Mouse (Mus musculus) embryonic facial prominence, embryonic 15.5 days (tissue): Measurements from ENCODE around the gene Ube4b. TPM values are rescaled to one million over a fixed set of nuclear protein-coding genes. Genes with fewer than 3 reads are reported as not detected.

ENCODE experiments used
- ATAC-seq: fragments of 200-750 bp; cut with Nextera tagmentation; 2 replicates; pipeline ENCODE4 v1.8.0; 2017; ENCODE audit warnings: low read depth, moderate TSS enrichment; ENCODE audit not compliant: insufficient number of reproducible peaks, low FRiP score, low TSS enrichment
- H3K27ac ChIP-seq: fragments of 300-500 bp; sonication (generic); replicated peaks from 2 replicates; pipeline ENCODE4 v1.5.1; 2015; ENCODE audit warnings: mild to moderate bottlenecking, inconsistent platforms
- H3K27me3 ChIP-seq: fragments of 300-500 bp; sonication (generic); 2 replicates; pipeline ENCODE4 v1.6.1; 2015; ENCODE audit warnings: inconsistent platforms
- H3K36me3 ChIP-seq: fragments of 300-500 bp; sonication (generic); 2 replicates; pipeline ENCODE4 v1.6.1; 2015; ENCODE audit warnings: mild to moderate bottlenecking, inconsistent platforms
- H3K4me1 ChIP-seq: fragments of 300-500 bp; sonication (generic); 2 replicates; pipeline ENCODE4 v1.6.1; 2015; ENCODE audit warnings: inconsistent platforms
- H3K4me2 ChIP-seq: fragments of 300-500 bp; sonication (generic); replicated peaks from 2 replicates; pipeline ENCODE4 v1.6.1; 2015; ENCODE audit warnings: mild to moderate bottlenecking, inconsistent platforms
- H3K4me3 ChIP-seq: fragments of 300-500 bp; sonication (generic); replicated peaks from 2 replicates; pipeline ENCODE4 v1.5.1; 2015; ENCODE audit warnings: mild to moderate bottlenecking, inconsistent platforms
- H3K9ac ChIP-seq: fragments of 300-500 bp; sonication (generic); 2 replicates; pipeline ENCODE4 v1.6.1; 2015; ENCODE audit warnings: inconsistent platforms
- H3K9me3 ChIP-seq: fragments of 300-500 bp; sonication (generic); replicated peaks from 2 replicates; pipeline ENCODE4 v1.6.1; 2016; ENCODE audit warnings: inconsistent platforms
- WGBS: fragments of 180-500 bp; shearing (Covaris S2); methylation state at CpG from one replicate; pipeline ENCODE4 v1.1.7; 2015; 5-methylcytosine and 5-hydroxymethylcytosine counted together
- polyA plus RNA-seq: library from polyadenylated mRNA; unstranded; fragments of >200 nt; fragmentation: Nextera tagmentation; extraction: Ambion mirVana; gene quantifications from 2 replicates; pipeline ENCODE4 v1.2.1, GENCODE M21; 2015

Gene Ube4b
- polyA plus RNA-seq, 1 experiment from 2014 or later, result 45.8 TPM

GRCm38 (mm10) chr4:149302751-149303150 is 123.8 kb downstream of the Ube4b start:
- Histone ChIP-seq H3K9ac (no peak overlapping the region), H3K36me3 (no peaks in the 10 kb centered on the region), H3K4me3 (no peak overlapping the region), H3K27me3 (no peaks in the 10 kb centered on the region), H3K9me3 (no peaks in the 10 kb centered on the region), H3K4me2 (no peak overlapping the region), H3K27ac (no peak overlapping the region), H3K4me1 (peaks cover 33% of the 10 kb centered on the region)
- no peak for ATAC-seq
- 62% methylated on average over 5 of the region's 5 CpGs for WGBS

GRCm38 (mm10) chr4:149302136-149302535 is 124.4 kb downstream of the Ube4b start:
- H3K4me1 ChIP-seq, result peaks cover 33% of the 10 kb centered on the region
- H3K4me2 ChIP-seq, result no peak overlapping the region
- H3K4me3 ChIP-seq, result no peak overlapping the region
- H3K27me3 ChIP-seq, result no peaks in the 10 kb centered on the region
- H3K9me3 ChIP-seq, result no peaks in the 10 kb centered on the region
- no peaks in the 10 kb centered on the region for H3K36me3 ChIP-seq
- H3K27ac ChIP-seq, result no peak overlapping the region
- ATAC-seq, result no peak
- WGBS, result 75% methylated on average over 3 of the region's 3 CpGs
- no peak overlapping the region for H3K9ac ChIP-seq

- 79% methylated on average over 2 of the region's 2 CpGs for WGBS
- Histone ChIP-seq H3K9ac (no peak overlapping the region), H3K27ac (no peak overlapping the region), H3K9me3 (no peaks in the 10 kb centered on the region), H3K4me3 (no peak overlapping the region), H3K36me3 (no peaks in the 10 kb centered on the region), H3K4me2 (no peak overlapping the region), H3K4me1 (peaks cover 17% of the 10 kb centered on the region), H3K27me3 (no peaks in the 10 kb centered on the region)
- no peak for ATAC-seq
Measured at GRCm38 (mm10) chr4:149296501-149296900, 130.0 kb downstream of the Ube4b start.

GRCm38 (mm10) chr4:149292984-149293383 is 133.6 kb downstream of the Ube4b start:
- Histone ChIP-seq H3K9ac (no peak overlapping the region), H3K27ac (no peak overlapping the region), H3K9me3 (no peaks in the 10 kb centered on the region), H3K27me3 (no peaks in the 10 kb centered on the region), H3K36me3 (peaks cover 13% of the 10 kb centered on the region), H3K4me2 (no peak overlapping the region), H3K4me3 (no peak overlapping the region), H3K4me1 (peaks cover 15% of the 10 kb centered on the region)
- WGBS, result 72% methylated on average over 5 of the region's 5 CpGs
- ATAC-seq, result no peak

DNA sequence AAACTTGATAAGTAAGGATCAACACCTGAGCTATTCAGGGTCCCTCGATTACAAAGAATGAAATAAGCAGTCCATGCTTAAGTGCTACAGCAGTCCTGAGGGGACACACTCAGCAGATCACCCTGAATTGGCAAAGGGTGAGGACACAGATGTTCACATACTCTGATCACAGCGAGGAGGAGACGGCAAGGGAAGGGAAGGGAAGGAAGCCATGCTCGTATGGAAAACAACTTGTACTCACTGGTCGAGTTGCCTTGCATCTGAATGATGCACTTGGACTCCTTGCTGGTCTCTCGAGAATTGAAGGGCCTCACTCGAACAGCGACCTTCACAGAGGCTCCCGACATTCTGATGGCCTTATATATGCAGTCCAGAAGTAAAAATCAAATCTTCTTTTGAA is 135.5 kb downstream of the Ube4b start:
- Histone ChIP-seq H3K9me3 (no peaks in the 10 kb centered on the region), H3K9ac (no peak overlapping the region), H3K27me3 (no peaks in the 10 kb centered on the region), H3K4me2 (no peak overlapping the region), H3K27ac (no peak overlapping the region), H3K4me1 (peaks cover 15% of the 10 kb centered on the region), H3K36me3 (peaks cover 13% of the 10 kb centered on the region), H3K4me3 (no peak overlapping the region)
- 78% methylated on average over 9 of the region's 9 CpGs for WGBS
- no peak for ATAC-seq

- H3K27me3 ChIP-seq, result no peaks in the 10 kb centered on the region
- no peaks in the 10 kb centered on the region for H3K9me3 ChIP-seq
- peaks cover 13% of the 10 kb centered on the region for H3K4me1 ChIP-seq
- H3K27ac ChIP-seq, result no peak overlapping the region
- H3K36me3 ChIP-seq, result peaks cover 13% of the 10 kb centered on the region
- no peak overlapping the region for H3K9ac ChIP-seq
- 74% methylated on average over 7 of the region's 7 CpGs for WGBS
- no peak overlapping the region for H3K4me3 ChIP-seq
- H3K4me2 ChIP-seq, result no peak overlapping the region
- ATAC-seq, result no peak
Measured at GRCm38 (mm10) chr4:149290157-149290750, 136.3 kb downstream of the Ube4b start.

GRCm38 (mm10) chr4:149286287-149287137 is 140.0 kb downstream of the Ube4b start:
- H3K4me1 ChIP-seq, result 0 out of 2 replicates have a peak, but pooled peaks cover 8% of the 10 kb centered on the region
- H3K9ac ChIP-seq, result no peak overlapping the region
- 72% methylated on average over 8 of the region's 8 CpGs for WGBS
- no peak overlapping the region for H3K27ac ChIP-seq
- H3K9me3 ChIP-seq, result no peaks in the 10 kb centered on the region
- peaks cover 13% of the 10 kb centered on the region for H3K36me3 ChIP-seq
- no peak overlapping the region for H3K4me2 ChIP-seq
- H3K27me3 ChIP-seq, result no peaks in the 10 kb centered on the region
- no peak for ATAC-seq
- no peak overlapping the region for H3K4me3 ChIP-seq

DNA sequence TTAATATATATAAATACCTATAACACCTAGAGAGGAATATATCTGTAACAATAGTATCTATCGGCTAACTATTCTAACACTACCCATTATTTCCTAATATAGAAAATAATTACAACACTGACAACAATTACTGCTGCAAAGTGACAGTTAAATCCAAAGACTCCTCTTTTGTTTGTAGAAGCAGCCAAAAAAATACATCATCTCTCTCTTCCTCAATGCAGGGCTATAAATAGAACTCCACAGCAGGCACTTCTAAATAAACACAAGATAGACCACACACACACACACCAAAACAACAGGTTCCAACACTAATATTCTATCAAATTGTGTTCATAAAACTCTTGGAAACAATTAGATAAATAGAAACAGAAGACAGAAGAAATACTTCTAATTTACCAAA is 140.9 kb downstream of the Ube4b start:
- WGBS, result 84% methylated on average over 1 of the region's 1 CpGs
- Histone ChIP-seq H3K4me1 (0 out of 2 replicates have a peak, but pooled peaks cover 8% of the 10 kb centered on the region), H3K9me3 (no peaks in the 10 kb centered on the region), H3K4me2 (no peak overlapping the region), H3K9ac (no peak overlapping the region), H3K27ac (no peak overlapping the region), H3K36me3 (peaks cover 13% of the 10 kb centered on the region), H3K27me3 (no peaks in the 10 kb centered on the region), H3K4me3 (no peak overlapping the region)
- no peak for ATAC-seq

GRCm38 (mm10) chr4:149283018-149283417 is 143.5 kb downstream of the Ube4b start:
- H3K4me2 ChIP-seq, result no peak overlapping the region
- H3K4me3 ChIP-seq, result no peak overlapping the region
- 78% methylated on average over 3 of the region's 3 CpGs for WGBS
- H3K27ac ChIP-seq, result no peak overlapping the region
- 0 out of 2 replicates have a peak, but pooled peaks cover 8% of the 10 kb centered on the region for H3K4me1 ChIP-seq
- no peak for ATAC-seq
- no peaks in the 10 kb centered on the region for H3K9me3 ChIP-seq
- H3K27me3 ChIP-seq, result no peaks in the 10 kb centered on the region
- no peaks in the 10 kb centered on the region for H3K36me3 ChIP-seq
- no peak overlapping the region for H3K9ac ChIP-seq

DNA sequence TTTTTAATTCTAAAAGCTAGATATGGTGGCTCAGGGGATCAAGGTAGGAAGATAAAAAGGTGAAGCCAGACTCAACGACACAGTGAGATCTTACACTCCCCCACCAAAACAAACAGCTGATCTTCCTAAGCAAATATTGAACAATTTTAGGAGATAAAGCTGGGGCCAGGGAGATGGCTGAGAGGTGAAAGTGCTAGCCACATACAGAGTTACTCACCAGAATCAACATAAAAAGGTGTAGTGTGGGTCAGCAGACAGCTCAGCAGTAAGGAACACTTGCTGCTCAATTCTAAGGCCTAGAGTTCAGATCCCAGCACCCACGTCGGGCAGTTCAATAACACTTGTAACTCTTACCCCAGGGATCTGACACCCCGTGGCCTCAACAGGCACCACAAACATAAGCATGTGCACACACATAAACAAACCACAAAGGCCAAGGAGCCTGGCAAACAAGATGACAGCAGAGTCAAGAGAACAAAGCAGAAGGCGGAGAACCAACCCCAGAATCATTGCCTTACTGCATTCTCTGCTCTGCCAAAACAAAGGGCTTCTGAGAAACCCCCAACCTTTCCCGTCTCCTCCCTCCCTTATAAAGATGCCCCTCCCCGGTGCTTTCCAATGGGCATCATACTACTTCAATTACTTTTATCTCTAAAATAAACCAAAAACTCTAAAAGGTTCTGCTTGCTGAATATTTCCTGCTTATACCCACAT is 144.4 kb downstream of the Ube4b start:
- Histone ChIP-seq H3K27me3 (no peaks in the 10 kb centered on the region), H3K4me2 (no peak overlapping the region), H3K36me3 (no peaks in the 10 kb centered on the region), H3K9ac (no peak overlapping the region), H3K4me1 (0 out of 2 replicates have a peak, but pooled peaks cover 15% of the 10 kb centered on the region), H3K9me3 (no peaks in the 10 kb centered on the region), H3K4me3 (no peak overlapping the region), H3K27ac (no peak overlapping the region)
- 74% methylated on average over 7 of the region's 7 CpGs for WGBS
- no peak for ATAC-seq
